Mouse (Mus musculus) granulocyte monocyte progenitor cell, adult 5-6 weeks (primary cell): ENCODE measurements at regions not wholly inside any gene's neighbourhood (a gene's known extent, or its start where the extent isn't known, plus 50 kb on each side); places are given as distances from the start of the nearest gene placed in this dataset.

Experiments used
- ATAC-seq: replicated peaks from 2 replicates; pipeline ENCODE4 v1.8.0; 2016; ENCODE audit warnings: mild to moderate bottlenecking, moderate TSS enrichment, inconsistent platforms; ENCODE audit not compliant: poor library complexity, severe bottlenecking

DNA sequence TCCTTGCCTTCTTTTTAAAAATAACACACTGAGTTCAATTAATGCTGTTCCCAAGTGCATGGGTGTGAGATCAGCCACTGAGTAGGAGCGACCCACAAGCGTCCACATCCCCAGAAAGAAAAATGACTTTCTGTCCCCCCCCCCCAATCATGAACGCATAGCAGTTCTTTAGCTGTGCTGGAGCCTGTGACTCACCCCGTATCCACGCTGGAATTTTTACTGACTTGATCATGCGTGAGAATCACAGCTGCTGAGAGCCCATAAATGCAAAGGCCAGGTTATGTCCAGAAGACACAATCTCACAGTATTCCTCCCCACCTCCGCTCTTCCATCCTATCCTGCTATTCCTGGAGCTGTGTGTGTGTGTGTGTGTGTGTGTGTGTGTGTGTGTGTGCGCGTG lies 53.3 kb downstream of the Fos start:
- no peak for ATAC-seq

DNA sequence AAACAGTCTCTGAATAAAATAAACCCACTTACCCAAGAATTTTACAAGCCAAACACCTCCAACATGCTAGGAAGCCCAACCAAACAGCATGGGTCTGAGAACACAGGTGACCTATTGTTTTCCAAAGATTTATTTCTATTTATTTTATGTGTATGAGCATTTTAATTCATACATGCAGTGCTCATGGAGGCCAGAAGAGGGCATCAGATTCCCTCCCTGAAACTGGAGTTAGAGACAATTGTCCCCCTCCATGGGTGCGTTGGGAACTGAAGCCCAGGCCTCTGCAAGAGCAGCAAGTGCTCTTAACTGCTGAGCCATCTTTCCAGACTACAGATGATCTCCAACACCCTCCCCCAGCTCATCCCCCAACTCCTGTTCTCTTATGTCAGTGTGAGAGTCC lies 57.9 kb downstream of the Fos start:
- no peak for ATAC-seq

DNA sequence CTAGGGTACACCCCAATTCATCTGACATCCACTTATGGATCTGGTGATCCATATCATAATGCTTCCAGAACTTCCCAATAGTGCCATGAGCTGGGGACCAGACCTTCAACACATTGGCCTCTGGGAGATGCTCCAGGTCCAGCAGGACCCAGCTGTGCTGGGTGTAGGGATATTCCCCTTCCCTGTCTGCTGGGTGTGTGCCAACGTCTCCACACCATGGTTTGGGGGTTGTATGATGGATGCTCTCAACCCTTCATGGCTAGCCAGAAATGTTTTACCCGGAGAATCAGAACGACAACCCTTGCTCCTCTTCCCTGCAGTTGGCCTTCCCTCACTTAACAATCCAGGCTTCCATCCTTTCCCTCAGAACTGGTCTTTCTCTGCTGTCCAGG lies 58.5 kb downstream of the Fos start:
- ATAC-seq, result no peak

DNA sequence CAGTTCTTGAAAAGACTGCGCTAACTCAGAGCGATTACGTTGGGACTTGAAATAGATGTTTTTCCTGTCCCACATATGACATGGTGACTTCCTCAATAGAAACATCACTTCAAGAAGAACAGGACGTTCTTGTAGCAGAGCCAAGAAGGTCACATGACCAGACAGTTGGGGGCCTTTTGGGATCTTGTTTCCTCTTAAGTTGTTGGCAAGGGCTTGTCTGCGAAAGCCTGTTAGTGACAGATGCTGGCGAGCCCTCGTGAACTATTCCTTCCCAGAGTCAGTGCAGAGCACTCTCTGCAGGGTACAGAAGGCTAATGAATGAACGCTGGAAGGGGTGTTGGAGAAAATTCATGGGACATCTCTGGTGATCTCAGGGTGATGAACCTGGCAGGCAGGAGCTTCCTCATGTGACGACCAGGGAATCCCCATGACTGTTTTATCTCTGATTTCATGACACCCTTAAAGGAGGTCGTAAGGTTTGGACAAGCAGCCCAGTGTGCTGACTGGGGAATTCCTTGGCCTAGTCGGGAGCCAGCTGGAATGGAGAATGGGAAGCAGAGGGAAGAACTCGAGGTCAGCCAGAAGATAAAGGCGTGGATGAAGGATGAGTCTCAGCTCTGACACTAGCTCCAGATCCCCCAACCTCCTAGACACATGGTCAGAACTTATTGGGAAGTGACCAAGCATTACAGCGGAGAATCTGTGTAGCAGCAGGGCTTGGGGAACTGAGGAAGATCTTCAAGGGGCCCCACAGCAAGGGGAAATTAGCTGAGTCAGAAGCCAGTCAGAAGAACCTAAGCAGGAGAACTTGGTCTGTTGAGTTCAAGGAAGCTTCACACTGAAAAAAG lies 59.1 kb downstream of the Fos start:
- ATAC-seq, result peak; percentile 78

DNA sequence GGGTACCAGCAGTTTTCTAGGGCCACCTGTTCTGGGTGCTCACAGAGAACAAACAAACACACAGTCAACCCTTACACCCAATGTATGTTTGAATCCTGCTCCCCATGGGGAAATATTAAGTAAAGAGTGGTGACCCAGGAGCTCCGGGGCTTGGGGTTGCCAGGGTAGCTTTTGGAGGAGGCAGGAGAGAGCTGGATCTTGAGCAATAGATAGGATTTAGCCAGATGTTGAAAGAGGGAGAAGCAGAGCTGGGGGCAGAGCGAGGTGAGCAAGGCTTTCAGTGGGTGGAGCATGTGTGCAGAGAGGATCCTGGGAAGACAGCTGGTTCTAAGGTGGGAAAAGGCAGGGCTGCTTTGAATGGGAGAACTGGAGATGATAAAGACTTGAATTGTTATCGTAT lies 59.9 kb downstream of the Fos start:
- ATAC-seq, result peak; percentile 65

DNA sequence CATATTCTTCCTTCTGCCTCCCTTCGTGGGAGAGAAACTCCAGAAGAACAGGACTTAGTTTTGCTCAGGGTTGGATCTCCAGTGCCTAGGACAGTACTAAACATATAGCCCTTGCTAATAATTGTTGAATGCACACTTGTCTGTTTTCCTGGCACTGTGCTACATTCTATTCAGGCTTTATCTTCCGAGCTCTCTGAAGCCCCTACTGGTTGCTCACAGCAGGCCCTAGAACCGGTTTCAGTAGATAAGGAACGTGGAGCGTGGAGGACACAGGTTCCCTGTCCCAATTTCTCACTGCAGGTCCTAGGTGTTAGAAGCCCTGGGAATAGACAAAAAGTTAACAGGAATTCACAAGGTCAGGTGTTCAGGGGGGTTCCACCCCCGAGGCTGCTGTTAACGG lies 59.4 kb upstream of the Jdp2 start:
- no peak for ATAC-seq

DNA sequence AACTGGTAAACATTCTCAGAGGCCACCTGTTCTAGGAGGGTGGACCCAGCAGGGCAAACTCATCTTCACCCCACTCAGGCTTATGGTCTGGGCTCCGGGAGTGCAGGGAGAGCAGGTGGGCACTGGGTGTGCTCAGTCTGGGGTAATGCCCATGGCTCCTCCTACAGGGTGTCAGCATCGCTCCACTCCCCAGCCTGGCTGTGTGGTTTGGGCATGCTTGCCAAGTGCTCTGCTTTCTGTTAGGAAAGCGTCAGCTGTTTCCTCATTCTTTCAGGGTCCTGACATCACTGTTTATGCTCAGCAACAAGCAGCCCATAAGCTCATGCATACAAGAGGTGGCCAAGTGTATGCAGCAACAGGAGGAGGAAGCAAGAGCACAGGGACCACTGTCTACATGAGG lies 57.7 kb upstream of the Jdp2 start:
- ATAC-seq, result peak; percentile 96

DNA sequence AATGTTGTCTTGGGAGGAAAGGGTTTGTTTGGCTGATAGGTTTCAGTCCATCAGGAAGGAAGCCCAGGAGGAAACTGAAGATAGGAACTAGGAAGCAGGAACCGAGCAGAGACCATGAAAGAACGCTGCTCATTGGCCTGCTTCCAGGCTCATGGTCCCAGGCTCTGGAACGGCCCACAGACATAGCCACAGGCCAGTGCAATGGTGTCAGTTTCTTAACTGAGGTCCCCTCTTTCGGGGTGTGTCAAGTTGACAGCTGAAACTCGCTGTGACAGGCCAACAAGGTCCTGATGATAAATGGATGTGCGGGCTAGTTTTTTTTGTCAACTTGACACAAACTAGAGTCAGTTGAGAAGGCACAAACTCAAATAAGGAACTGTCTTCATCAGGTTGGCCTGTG lies 55.9 kb upstream of the Jdp2 start:
- peak; percentile 34 for ATAC-seq

DNA sequence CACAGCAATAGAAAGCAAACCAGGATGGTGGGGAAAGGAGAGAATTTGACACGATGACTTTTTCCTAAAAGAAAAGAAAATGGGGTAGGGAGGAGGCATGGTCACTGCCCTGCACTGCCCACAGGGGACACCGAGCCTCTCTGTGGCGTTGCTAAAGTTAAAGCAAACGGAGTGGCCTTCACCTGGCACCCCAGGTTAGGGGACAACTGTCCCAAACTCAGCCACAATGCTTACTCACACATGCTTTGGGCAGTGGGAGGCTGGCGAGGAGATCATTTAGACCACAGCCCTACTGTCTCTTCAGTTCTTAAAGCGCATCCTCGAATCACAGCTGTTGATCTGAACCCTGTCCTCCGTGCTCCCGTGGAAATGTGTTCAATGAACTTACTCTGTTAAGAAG lies 55.3 kb upstream of the Jdp2 start:
- no peak for ATAC-seq

DNA sequence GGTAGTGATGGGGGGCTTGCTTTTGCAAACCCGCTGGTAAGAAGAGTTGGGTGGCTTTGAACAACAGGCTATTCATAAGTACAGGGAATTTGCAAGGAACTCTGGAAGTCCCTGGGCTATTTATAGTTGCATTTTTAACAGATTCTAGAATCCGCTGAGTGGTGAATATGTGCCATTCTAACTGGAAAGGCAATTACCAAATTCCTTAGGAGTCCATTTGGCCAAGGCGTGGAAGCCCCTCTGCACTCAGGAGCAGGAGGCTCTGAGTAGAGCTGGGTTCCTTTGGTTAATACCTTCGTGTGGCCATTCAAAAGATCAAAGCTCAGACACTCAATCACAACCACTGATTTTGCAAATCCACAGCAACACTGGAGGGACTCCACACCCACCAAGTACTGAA lies 54.0 kb upstream of the Jdp2 start:
- no peak for ATAC-seq

DNA sequence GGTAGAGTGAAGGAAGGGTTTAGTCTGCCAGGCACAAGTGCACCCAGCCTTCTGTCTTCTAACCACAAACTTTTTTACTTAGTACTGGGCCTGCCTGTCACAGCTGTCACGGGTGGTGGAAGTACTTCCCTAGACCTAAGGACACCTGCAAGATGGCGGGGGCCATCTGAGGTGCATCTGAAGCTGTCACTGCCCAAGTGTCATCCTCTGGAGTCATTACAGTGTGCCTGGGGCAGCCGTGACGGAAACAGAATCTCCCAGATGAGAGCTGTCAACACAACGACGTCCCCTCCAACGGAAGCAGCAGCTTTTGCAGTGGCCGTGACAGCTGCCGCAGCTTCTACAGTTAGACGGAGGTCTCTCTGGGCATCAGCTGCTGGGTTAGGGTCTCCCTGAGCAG lies 53.1 kb upstream of the Jdp2 start:
- peak; percentile 37 for ATAC-seq

DNA sequence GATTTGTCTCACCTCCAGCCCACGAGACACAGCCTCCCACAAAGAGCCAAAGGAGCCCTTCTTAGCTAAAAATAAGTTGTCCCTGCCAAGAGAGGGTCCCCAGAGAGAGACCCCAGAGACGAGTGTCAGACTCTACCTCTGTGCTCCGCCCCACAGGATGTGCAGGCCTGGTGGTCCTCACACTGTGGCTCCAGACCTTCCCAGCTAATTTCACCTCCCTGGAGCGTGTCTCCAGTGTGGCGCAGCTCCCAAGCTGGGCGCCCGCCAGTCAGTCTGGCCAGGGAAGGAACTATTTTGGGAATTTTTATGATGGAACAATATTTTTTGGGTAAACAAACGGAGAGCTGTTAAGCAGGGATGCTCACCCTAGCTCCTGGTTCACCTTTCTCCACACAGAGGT lies 50.8 kb upstream of the Jdp2 start:
- ATAC-seq, result no peak
